Mouse (Mus musculus): ENCODE measurements around the gene Slc25a40.

Slc25a40 gene

GRCm38 (mm10) chr5:8489471-8490110 lies 66.9 kb downstream of the Slc25a40 start:
- no peak for DNase-seq (ENCODE audit: low read depth)

GRCm38 (mm10) chr5:8491778-8492177 lies 69.1 kb downstream of the Slc25a40 start:
- no peak for DNase-seq (ENCODE audit: low read depth)

Measured in fibroblast of lung, adult 2 months (primary cell).